In the genomic region with DNA sequence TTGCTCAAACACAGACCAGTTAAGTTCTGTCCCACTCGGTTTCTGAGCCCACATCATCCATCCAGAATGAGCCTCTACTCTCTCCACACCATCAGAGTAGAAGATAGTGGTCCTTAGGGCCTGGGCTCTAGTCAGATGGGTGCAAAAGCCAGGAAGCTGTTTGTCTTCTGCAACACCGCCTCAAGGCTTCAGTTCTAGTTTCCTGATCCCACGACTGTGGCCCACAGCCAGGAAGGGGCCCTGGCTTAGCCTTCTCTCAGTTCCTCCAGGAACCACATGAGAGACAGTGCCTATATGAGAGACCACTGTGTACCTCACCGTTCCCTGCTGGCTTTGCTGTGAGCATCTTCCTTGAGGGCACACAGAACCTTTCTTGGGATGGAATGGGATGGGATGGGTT, we compare ENCODE assay signal across 24 mouse cellular contexts. TPM values are rescaled to one million over a fixed set of nuclear protein-coding genes. Genes with fewer than 3 reads are reported as not detected.
A peak's percentile ranks its signal among the peaks of the same experiment; 100 is the strongest.
DNase-seq lines count a peak whose midpoint lies in the region; ATAC-seq and TF ChIP-seq lines count a peak whose summit lies in the region.
"Had no signal": no experiment of that assay in that cellular context is flagged by ENCODE, and none has a peak within 500 bp of the region (broad histone marks: within the 10 kb centered on the region; RNA-seq: fewer than 3 reads in every experiment).

No protein-coding gene starts in this region.

- peak; percentile 87 for ATAC-seq in common myeloid progenitor, adult 5-6 weeks (replicated peaks; ENCODE audit: low read depth, poor library complexity, severe bottlenecking)
- peak; percentile 90 for ATAC-seq in megakaryocyte progenitor cell, adult 5-6 weeks (replicated peaks; ENCODE audit: poor library complexity)
- ATAC-seq: forebrain, embryonic 14.5 days; intestine, postnatal 0 days; lung, postnatal 0 days; Patski had no signal

- WGBS in embryonic facial prominence, embryonic 10.5 days, result 81% methylated on average over 4 of the region's 4 CpGs

- no peak for TF ChIP-seq CTCF in gastrocnemius, adult 2 months (IDR thresholded peaks at IDR 0.05)

- peak; percentile 22 for DNase-seq in gastrocnemius, adult 2 months
- no peak for DNase-seq in gastrocnemius, postnatal 25 days
- peak; percentile 10 for DNase-seq in right cerebral cortex, postnatal 14 days
- DNase-seq in right cerebral cortex, postnatal 25 days, result no peak
- DNase-seq in urinary bladder, postnatal 10 days (ENCODE audit: low spot score), result no peak
- DNase-seq in embryonic facial prominence, embryonic 10.5 days (ENCODE audit: low spot score), result no peak
- DNase-seq: adrenal gland, postnatal 25 days; cerebellum, adult 18-20 months; kidney, postnatal 25 days; lung, adult 18-20 months; thymus, postnatal 14 days had no signal

- H3K36me3 ChIP-seq in embryonic facial prominence, embryonic 10.5 days (replicated peaks), result no peaks in the 10 kb centered on the region
- H3K36me3 ChIP-seq: embryonic facial prominence, embryonic 12.5 days; heart, embryonic 15.5 days; hindbrain, embryonic 12.5 days; limb, embryonic 13.5 days; midbrain, embryonic 12.5 days; stomach, embryonic 15.5 days had no signal

- 0 out of 2 replicates have a peak, but pooled peaks cover 3% of the 10 kb centered on the region for H3K4me1 ChIP-seq in embryonic facial prominence, embryonic 10.5 days
- H3K4me1 ChIP-seq: embryonic facial prominence, embryonic 12.5 days; hindbrain, embryonic 12.5 days; limb, embryonic 13.5 days; midbrain, embryonic 12.5 days; stomach, embryonic 15.5 days had no signal

- H3K27me3 ChIP-seq in embryonic facial prominence, embryonic 10.5 days (replicated peaks; ENCODE audit: low read depth, poor library complexity, severe bottlenecking), result no peaks in the 10 kb centered on the region
- H3K27me3 ChIP-seq: embryonic facial prominence, embryonic 12.5 days; heart, embryonic 15.5 days; hindbrain, embryonic 12.5 days; limb, embryonic 13.5 days; midbrain, embryonic 12.5 days; Patski; stomach, embryonic 15.5 days had no signal

- H3K4me3 ChIP-seq in gastrocnemius, adult 2 months, result no peak overlapping the region
- H3K4me3 ChIP-seq in embryonic facial prominence, embryonic 10.5 days, result no peak overlapping the region
- H3K4me3 ChIP-seq: embryonic facial prominence, embryonic 12.5 days; heart, embryonic 15.5 days; hindbrain, embryonic 12.5 days; left cerebral cortex, adult 2 months; limb, embryonic 13.5 days; midbrain, embryonic 12.5 days; stomach, embryonic 15.5 days had no signal

- no peak overlapping the region for H3K27ac ChIP-seq in gastrocnemius, adult 2 months
- H3K27ac ChIP-seq in embryonic facial prominence, embryonic 10.5 days (replicated peaks), result no peak overlapping the region
- H3K27ac ChIP-seq: embryonic facial prominence, embryonic 12.5 days; heart, embryonic 15.5 days; hindbrain, embryonic 12.5 days; left cerebral cortex, adult 2 months; limb, embryonic 13.5 days; midbrain, embryonic 12.5 days; stomach, embryonic 15.5 days had no signal

- H3K9me3 ChIP-seq in embryonic facial prominence, embryonic 10.5 days, result no peaks in the 10 kb centered on the region
- H3K9me3 ChIP-seq: embryonic facial prominence, embryonic 12.5 days; heart, embryonic 15.5 days; hindbrain, embryonic 12.5 days; limb, embryonic 13.5 days; midbrain, embryonic 12.5 days; stomach, embryonic 15.5 days had no signal

- intact Hi-C loops in gastrocnemius, adult 2 months (cut with DNase I), result no loop called here

RNA-seq across cellular contexts. Expression of a gene that starts 22.3 kb away (rescaled TPM):
- total RNA-seq in gastrocnemius, adult 2 months (2021), result 100 to 1,000 TPM; 112 to 134 TPM
- total RNA-seq in gastrocnemius, postnatal 25 days (2021), result 100 to 1,000 TPM in 1 of 2 experiments, 10 to 100 TPM in 1; 99.6 to 101 TPM
- total RNA-seq in common myeloid progenitor, adult 5-6 weeks (2017), result 139 and 161 TPM in 2 replicates
- total RNA-seq in megakaryocyte progenitor cell, adult 5-6 weeks (2015), result 117 and 123 TPM in 2 replicates
- 146 and 165 TPM in 2 replicates for total RNA-seq in megakaryocyte progenitor cell, adult 5-6 weeks (2017)
- 83.7 and 91.2 TPM in 2 replicates for polyA plus RNA-seq in embryonic facial prominence, embryonic 10.5 days (2016; fragmentation: Nextera tagmentation; extraction: Ambion mirVana)

Comparison
In these comparisons a context has a peak if more than half of its experiments do, and no peak if none do; other contexts are left out.
1. DNase-seq: peak in gastrocnemius, adult 2 months (single experiment) and right cerebral cortex, postnatal 14 days (single experiment); none in gastrocnemius, postnatal 25 days (single experiment), right cerebral cortex, postnatal 25 days (single experiment), urinary bladder, postnatal 10 days (single experiment) and embryonic facial prominence, embryonic 10.5 days (single experiment).